Mouse (Mus musculus) E14TG2a.4 (cell line): ENCODE results near the gene Cebpe.

ENCODE experiments used
- CTCF ChIP-seq: conservative IDR thresholded peaks from 2 replicates; pipeline ENCODE4 v1.5.1; 2014; ENCODE audit warnings: low read length
- NANOG ChIP-seq: IDR thresholded peaks from 2 replicates; pipeline ENCODE4 v1.6.1; 2014; ENCODE audit warnings: borderline replicate concordance, low read length, mixed read lengths
- POU5F1 ChIP-seq: IDR thresholded peaks from 2 replicates; pipeline ENCODE4 v1.6.1; 2014; ENCODE audit warnings: low read length, borderline replicate concordance

GRCm38 (mm10) chr14:54734004-54734403 lies 22.0 kb upstream of the Cebpe start:
- TF ChIP-seq CTCF (no peak), POU5F1 (no peak), NANOG (no peak)
